ENCODE assay signal across 29 mouse cellular contexts in genomic region chr19:23026427-23026826, GRCm38 (mm10).
DNase-seq lines count a peak whose midpoint lies in the region; ATAC-seq and TF ChIP-seq lines count a peak whose summit lies in the region.
"Had no signal": no experiment of that assay in that cellular context is flagged by ENCODE, and none has a peak within 500 bp of the region (broad histone marks: within the 10 kb centered on the region; RNA-seq: fewer than 3 reads in every experiment).

No protein-coding gene starts in this region.

- DNase-seq in gastrocnemius, adult 18-20 months (ENCODE audit: low spot score): peak; percentile 47
- DNase-seq in gastrocnemius, postnatal 14 days: no peak
- peak; percentile 47 for DNase-seq in heart, adult 8-10 months (ENCODE audit: low spot score)
- DNase-seq in heart, postnatal 36 days: no peak
- peak; percentile 53 to 69 for DNase-seq in heart, adult 9 months (ENCODE audit: low spot score in 2 of 2)
- peak; percentile 61 for DNase-seq in heart, postnatal 0 days (ENCODE audit: low spot score)
- no peak for DNase-seq in frontal cortex, postnatal 14 days (ENCODE audit: low spot score in 2 of 2)
- DNase-seq in hindbrain, embryonic 11.5 days (ENCODE audit: low spot score): no peak
- DNase-seq: adrenal gland, adult 2 months; adrenal gland, postnatal 36 days; cerebellum, adult 8-10 months; cerebellum, postnatal 25 days; kidney, adult 2 months; kidney, postnatal 4 days; midbrain, embryonic 14.5 days; thymus, adult 2 months; thymus, postnatal 36 days had no signal

- no peaks in the 10 kb centered on the region for H3K9me3 ChIP-seq in heart, postnatal 0 days (replicated peaks; ENCODE audit: control insufficient read depth, low read length)
- H3K9me3 ChIP-seq in hindbrain, embryonic 11.5 days (ENCODE audit: control insufficient read depth, low read length): no peaks in the 10 kb centered on the region
- H3K9me3 ChIP-seq: embryonic facial prominence, embryonic 10.5 days; embryonic facial prominence, embryonic 15.5 days; forebrain, embryonic 12.5 days; hindbrain, embryonic 12.5 days; intestine, embryonic 15.5 days; limb, embryonic 13.5 days had no signal

- H3K9ac ChIP-seq in heart, postnatal 0 days (replicated peaks; ENCODE audit: low read depth, low read length): no peak overlapping the region
- no peak overlapping the region for H3K9ac ChIP-seq in hindbrain, embryonic 11.5 days (ENCODE audit: low read depth, low read length)
- H3K9ac ChIP-seq: embryonic facial prominence, embryonic 15.5 days; forebrain, embryonic 12.5 days; hindbrain, embryonic 12.5 days; intestine, embryonic 15.5 days; limb, embryonic 13.5 days had no signal

- peak overlapping the region; percentile 23; the same call in 1 of the 2 replicates for H3K4me2 ChIP-seq in heart, postnatal 0 days (ENCODE audit: low read depth, low read length)
- no peak overlapping the region for H3K4me2 ChIP-seq in hindbrain, embryonic 11.5 days (replicated peaks; ENCODE audit: low read depth, low read length)
- H3K4me2 ChIP-seq: embryonic facial prominence, embryonic 15.5 days; forebrain, embryonic 12.5 days; hindbrain, embryonic 12.5 days; intestine, embryonic 15.5 days; limb, embryonic 13.5 days; liver, embryonic 11.5 days had no signal

- H3K4me3 ChIP-seq in heart, postnatal 0 days (ENCODE audit: low read depth, low read length): no peak overlapping the region
- H3K4me3 ChIP-seq in hindbrain, embryonic 11.5 days (ENCODE audit: low read depth, low read length): no peak overlapping the region
- H3K4me3 ChIP-seq: embryonic facial prominence, embryonic 10.5 days; embryonic facial prominence, embryonic 15.5 days; forebrain, embryonic 12.5 days; hindbrain, embryonic 12.5 days; intestine, embryonic 15.5 days; limb, embryonic 13.5 days had no signal

- H3K27me3 ChIP-seq in heart, postnatal 0 days (ENCODE audit: control insufficient read depth, insufficient read depth, low read length): no peaks in the 10 kb centered on the region
- H3K27me3 ChIP-seq in hindbrain, embryonic 11.5 days (ENCODE audit: control insufficient read depth, insufficient read depth, low read length): no peaks in the 10 kb centered on the region
- H3K27me3 ChIP-seq: CH12.LX; embryonic facial prominence, embryonic 15.5 days; forebrain, embryonic 12.5 days; hindbrain, embryonic 12.5 days; intestine, embryonic 15.5 days; limb, embryonic 13.5 days had no signal

- no peak for TF ChIP-seq CTCF in heart, postnatal 0 days (IDR thresholded peaks at IDR 0.05; ENCODE audit: low read depth)

- H3K36me3 ChIP-seq in heart, postnatal 0 days (replicated peaks; ENCODE audit: control insufficient read depth, insufficient read depth, low read length): no peaks in the 10 kb centered on the region
- no peaks in the 10 kb centered on the region for H3K36me3 ChIP-seq in hindbrain, embryonic 11.5 days (ENCODE audit: control insufficient read depth, insufficient read depth, low read length)
- H3K36me3 ChIP-seq: embryonic facial prominence, embryonic 10.5 days; embryonic facial prominence, embryonic 15.5 days; forebrain, embryonic 12.5 days; hindbrain, embryonic 12.5 days; intestine, embryonic 15.5 days; limb, embryonic 13.5 days had no signal

- no peak for TF ChIP-seq EP300 in heart, postnatal 0 days (IDR thresholded peaks at IDR 0.05; ENCODE audit: low read depth)

- H3K27ac ChIP-seq in heart, postnatal 0 days (ENCODE audit: low read depth): peak overlapping the region; percentile 41
- H3K27ac ChIP-seq in hindbrain, embryonic 11.5 days (ENCODE audit: low read depth, low read length): no peak overlapping the region
- H3K27ac ChIP-seq: embryonic facial prominence, embryonic 10.5 days; embryonic facial prominence, embryonic 15.5 days; forebrain, embryonic 12.5 days; hindbrain, embryonic 12.5 days; hindbrain, postnatal 0 days; intestine, embryonic 15.5 days; kidney, postnatal 0 days; limb, embryonic 13.5 days; macrophage had no signal

- intact Hi-C loops in gastrocnemius, postnatal 14 days (cut with DNase I; ENCODE audit: low total_unique reads): no loop called here
- intact Hi-C loops in heart, postnatal 36 days (cut with DNase I): no loop called here

- 34% methylated on average over 7 of the region's 7 CpGs for WGBS in heart, postnatal 0 days
- WGBS in hindbrain, embryonic 11.5 days: 91% methylated on average over 7 of the region's 7 CpGs

- ATAC-seq in heart, postnatal 0 days (ENCODE audit: insufficient read depth, low read depth): peak; percentile 60
- ATAC-seq in hindbrain, embryonic 11.5 days (ENCODE audit: low FRiP score): no peak
- ATAC-seq: activated CD4-positive, CD25-positive, alpha-beta regulatory T cell, adult 4 months; hindbrain, postnatal 0 days; intestine, embryonic 15.5 days had no signal

- H3K4me1 ChIP-seq in heart, postnatal 0 days (ENCODE audit: control insufficient read depth, insufficient read depth): peaks cover 25% of the 10 kb centered on the region
- no peaks in the 10 kb centered on the region for H3K4me1 ChIP-seq in hindbrain, embryonic 11.5 days (replicated peaks; ENCODE audit: control insufficient read depth, insufficient read depth, low read length)
- H3K4me1 ChIP-seq: embryonic facial prominence, embryonic 10.5 days; embryonic facial prominence, embryonic 15.5 days; forebrain, embryonic 12.5 days; hindbrain, embryonic 12.5 days; intestine, embryonic 15.5 days; limb, embryonic 13.5 days had no signal

Comparison
In these comparisons a context has a peak if more than half of its experiments do, and no peak if none do; other contexts are left out.
1. DNase-seq: peak in gastrocnemius, adult 18-20 months (single experiment), heart, adult 8-10 months (single experiment), heart, adult 9 months (2 of 2) and heart, postnatal 0 days (single experiment); none in gastrocnemius, postnatal 14 days (single experiment), heart, postnatal 36 days (0 of 2), frontal cortex, postnatal 14 days (0 of 2) and hindbrain, embryonic 11.5 days (single experiment).